Mouse (Mus musculus) right cerebral cortex, postnatal 25 days (tissue): ENCODE results near the gene Mmaa.

Source experiments
- DNase-seq: peaks from one replicate; pipeline ENCODE4 v3.0.0; 2022

Mmaa gene

GRCm38 (mm10) chr8:79286424-79286823 is 8.3 kb downstream of the Mmaa start:
- no peak for DNase-seq

DNA sequence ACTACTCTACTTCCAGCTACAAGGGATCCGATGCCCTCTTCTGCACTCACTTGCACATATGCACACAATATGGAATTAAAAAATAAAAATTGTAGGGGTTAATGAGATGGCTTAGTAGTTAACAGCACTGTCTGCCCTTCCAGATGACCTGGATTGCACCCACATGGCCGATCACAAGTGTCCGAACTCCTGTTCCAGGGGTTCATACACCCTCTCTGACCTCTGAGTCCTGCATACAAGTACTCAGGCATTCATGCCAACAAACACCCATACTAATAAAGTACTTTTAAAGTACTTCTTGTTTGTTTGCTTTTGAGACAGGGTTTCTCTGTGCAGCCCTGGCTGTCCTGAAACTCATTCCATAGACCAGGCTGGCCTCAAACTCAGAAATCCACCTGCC is 10.1 kb downstream of the Mmaa start:
- DNase-seq: no peak

- no peak for DNase-seq
These were observed 13.3 kb downstream of the Mmaa start for GRCm38 (mm10) chr8:79281376-79281890.

- DNase-seq: no peak
These were observed 17.4 kb downstream of the Mmaa start for GRCm38 (mm10) chr8:79277264-79277870.

DNA sequence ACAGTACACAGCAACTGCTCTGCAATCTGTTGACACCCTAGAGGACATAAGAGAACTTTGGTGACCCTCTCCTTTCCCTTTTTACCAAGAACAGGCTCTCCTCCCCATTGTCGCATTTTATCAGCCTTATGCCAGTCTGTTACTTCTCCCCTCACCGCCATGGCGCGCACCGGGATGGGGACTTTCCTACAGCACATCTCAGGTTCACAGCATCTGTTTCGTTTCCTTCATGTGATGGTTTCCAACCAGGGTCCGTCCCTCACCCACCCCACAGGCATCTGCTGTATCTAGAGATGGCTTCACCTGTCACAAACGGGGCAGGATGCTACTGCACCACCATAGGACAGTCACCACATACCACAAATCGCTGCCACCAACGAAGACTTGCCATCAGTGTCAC is 19.8 kb downstream of the Mmaa start:
- no peak for DNase-seq

GRCm38 (mm10) chr8:79273776-79274175 is 21.0 kb downstream of the Mmaa start:
- no peak for DNase-seq

DNA sequence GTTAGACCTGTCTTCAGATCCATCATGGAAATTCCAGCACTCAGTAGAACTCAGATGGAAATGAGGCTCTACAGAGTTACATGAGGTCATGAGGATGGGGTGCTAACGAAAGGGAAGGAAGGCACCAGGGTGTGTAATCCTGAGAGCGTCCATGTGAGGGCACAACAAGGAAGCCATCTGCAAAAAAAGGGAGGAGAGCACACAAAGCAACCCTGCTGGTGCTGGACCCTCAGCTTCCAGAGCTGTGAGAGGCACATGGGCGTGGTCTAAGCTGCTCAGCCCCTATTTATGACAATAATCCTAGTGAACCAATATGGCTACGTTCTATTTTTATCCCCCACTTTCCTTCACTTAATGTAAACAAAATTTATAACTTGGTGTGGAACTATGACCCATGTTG is 22.1 kb downstream of the Mmaa start:
- no peak for DNase-seq

DNA sequence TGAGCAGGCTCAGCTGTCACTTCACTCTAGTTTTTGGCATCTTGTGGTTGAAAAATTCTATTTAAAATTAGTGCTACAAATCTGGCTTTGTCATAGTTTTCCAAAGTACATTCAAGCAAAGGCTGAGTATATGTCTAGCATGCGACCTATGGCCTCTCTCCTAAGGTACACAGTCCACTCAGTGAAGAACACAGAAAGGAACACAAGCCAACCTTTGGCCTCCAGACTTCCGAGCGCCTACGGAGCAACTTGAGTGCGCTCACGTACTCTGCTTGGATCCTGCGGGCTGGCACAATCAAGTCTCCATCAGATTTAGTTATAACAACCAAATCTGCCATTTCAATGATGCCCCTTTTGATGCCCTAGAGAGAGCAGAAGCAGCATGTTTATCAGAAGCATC is 25.8 kb downstream of the Mmaa start:
- no peak for DNase-seq

- DNase-seq: no peak
These were observed 32.8 kb downstream of the Mmaa start for GRCm38 (mm10) chr8:79261920-79262319.

DNA sequence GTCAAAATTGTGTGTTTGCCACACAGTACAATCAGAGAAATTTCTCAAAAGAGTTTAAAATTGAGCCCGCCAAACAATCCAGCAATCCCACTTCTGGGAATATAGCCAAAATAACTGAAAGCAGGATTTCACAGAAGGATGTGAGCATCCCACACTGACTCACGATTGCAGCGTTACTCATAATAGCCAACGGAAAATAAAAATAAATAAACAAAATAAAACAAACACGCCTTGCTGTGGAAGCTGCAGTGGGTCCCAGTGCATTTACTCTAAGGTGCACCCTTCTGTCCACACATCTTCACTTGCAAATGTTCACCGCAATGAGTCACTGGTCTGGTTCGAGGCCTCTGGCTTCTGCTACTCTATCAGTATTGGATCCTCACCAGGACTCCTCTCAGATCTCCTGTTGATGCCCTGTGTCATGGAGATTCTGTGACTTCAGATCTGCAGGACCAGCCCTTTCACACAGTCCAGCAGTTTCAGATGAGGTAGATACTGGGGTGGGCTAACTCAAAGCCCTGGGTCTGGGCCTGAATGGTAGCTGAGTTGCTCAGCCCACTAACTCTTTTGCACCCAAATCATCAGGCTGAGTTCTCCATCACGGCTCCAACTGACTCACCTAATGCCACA is 38.5 kb downstream of the Mmaa start:
- no peak for DNase-seq

GRCm38 (mm10) chr8:79253742-79254141 is 41.0 kb downstream of the Mmaa start:
- DNase-seq: no peak

DNA sequence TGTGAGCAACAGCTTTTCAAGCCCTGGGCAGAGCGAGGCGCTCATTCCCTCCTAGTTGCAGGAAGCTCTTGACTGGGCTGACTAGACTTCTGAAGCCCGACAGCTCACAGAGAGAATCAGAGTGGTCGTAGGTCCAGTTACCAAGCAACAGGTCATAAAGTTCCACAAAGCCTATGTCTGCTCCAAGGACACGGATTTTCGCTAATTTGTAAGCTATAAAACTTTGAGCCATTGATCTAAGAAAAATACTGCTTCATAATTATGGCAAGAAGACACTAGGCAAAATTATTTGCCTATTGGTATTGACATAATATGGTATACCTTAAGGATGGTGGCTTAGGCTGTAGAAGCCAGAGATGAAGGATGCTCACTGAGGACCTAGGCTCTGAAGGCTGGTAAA is 46.3 kb downstream of the Mmaa start, which contains the start of gene 1700011L22Rik:
Gene 1700011L22Rik, minus strand, starts transcription at position 101 of the 400 bp plus-strand sequence.
- no peak for DNase-seq

GRCm38 (mm10) chr8:79243422-79243821 is 51.3 kb downstream of the Mmaa start:
- DNase-seq: no peak

GRCm38 (mm10) chr8:79239996-79240395 is 54.7 kb downstream of the Mmaa start:
- no peak for DNase-seq

DNA sequence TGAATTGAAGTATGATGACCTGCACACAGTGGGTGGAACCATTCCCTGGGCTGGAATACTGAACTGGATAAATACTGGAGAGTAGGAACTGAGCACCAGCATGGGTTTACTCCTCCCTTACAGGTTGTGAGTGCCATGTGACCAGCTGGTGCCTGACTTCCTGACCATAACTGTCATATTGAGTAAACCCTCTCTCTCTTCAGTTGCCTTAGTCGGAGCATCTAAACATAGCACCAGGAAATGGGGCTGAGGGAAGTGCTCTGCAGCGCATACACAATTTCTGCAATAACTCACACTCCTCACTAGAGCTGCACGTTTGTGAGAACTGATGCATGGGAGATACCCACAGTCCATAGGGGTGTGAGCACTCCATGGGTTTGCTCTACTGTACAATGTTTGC is 55.4 kb downstream of the Mmaa start:
- no peak for DNase-seq

GRCm38 (mm10) chr8:79229266-79229888 is 65.4 kb downstream of the Mmaa start:
- no peak for DNase-seq

DNA sequence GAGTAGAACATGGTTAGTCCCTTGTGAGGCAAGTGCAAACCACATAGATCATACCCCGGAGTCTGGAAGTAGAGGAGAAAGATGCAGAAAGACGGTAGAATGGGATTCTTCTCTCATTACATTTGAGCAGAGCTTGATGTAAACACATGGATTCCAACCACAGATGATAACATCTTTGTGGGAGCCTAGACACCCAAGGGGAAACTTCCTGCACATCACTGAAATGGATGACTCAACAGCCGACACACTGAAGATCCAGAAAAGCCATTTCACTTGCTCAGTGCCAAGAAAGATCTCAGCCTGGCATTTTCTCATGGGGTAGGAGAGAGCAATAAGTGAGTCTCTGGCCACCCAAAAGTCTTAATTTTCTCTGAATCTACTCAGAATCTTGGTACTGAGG is 66.8 kb downstream of the Mmaa start:
- no peak for DNase-seq

GRCm38 (mm10) chr8:79227194-79227593 is 67.5 kb downstream of the Mmaa start:
- DNase-seq: no peak

GRCm38 (mm10) chr8:79226046-79226445 is 68.7 kb downstream of the Mmaa start:
- no peak for DNase-seq

DNA sequence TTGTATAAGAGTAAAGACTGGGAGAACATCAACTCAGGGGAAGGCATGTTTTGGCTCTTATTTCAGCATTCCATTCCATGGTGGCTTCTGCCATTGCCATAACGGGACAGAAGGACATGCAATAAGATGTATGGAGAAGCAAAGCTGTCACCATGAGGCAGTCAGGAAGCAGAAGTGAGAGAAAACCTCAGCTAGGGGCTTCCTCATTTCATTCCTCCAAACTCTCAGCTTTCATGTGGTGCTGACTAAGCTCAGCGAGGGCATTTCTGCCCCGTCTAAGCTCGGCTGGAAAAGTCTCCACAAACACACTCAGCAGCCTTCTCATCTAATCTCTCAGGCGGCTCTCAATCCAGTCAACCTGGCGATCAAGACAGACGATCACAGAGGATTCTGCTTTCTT is 69.2 kb downstream of the Mmaa start:
- DNase-seq: no peak

- no peak for DNase-seq
These were observed 70.4 kb downstream of the Mmaa start for GRCm38 (mm10) chr8:79224363-79224762.

DNA sequence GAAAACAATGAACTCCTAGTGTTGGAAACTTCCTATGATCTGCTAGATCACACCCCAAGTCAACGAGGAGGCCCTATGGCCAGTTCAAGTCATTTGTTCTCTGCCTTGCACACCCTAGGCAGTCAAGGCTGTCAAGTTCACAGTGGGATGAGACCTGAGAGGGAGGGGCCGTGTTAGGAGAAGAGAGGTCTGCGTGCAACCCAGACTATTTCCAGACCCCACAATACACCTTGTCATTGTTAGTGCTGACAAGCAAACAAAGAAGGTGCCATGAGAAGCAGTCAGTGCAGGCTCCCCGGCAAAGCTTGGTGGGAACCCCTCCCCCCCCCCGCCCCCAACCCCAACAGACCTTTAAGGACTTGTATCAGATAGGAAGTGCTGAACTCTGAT is 72.0 kb downstream of the Mmaa start:
- no peak for DNase-seq

DNA sequence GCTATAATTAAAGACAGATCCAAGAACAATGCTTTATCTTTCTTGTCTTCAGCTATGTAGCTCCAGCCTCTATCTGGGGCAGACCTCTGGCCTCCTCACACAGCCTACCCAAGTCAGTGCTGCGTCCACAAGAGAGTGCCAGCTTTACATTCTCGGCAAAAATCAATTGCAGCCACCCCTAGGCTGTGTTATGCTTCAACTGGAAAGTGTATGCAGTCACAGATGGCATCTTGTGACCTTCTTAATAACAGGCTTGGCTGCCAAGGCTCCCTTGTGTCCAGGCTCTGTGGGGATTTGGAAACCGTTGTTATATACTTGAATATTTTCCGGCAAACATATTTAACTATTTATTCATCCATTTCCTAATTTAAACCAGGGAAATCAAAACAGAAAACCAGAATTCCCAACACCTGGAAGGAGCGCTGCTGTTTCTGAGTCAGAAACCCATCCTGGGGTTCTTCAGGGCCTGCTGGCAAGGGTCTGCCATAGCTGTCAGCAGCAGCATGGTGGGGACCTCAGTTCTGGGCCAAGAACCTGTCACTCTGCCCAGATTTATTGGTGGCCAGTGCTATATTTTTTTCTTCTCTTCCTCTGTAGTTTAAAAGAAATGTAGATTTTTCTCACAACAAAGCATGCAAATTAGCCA is 72.5 kb downstream of the Mmaa start:
- no peak for DNase-seq
